Mouse (Mus musculus): ENCODE measurements around the gene Shb.

The Shb gene

GRCm38 (mm10) chr4:45532375-45532774, at the start of gene Shb:
TSS of gene Shb (minus strand) at chr4:45532470.
- DNase-seq (ENCODE audit: inconsistent ontology term) = peak; percentile 55

GRCm38 (mm10) chr4:45581095-45581494, 48.8 kb upstream of the Shb start:
- DNase-seq (ENCODE audit: inconsistent ontology term) = no peak

DNA sequence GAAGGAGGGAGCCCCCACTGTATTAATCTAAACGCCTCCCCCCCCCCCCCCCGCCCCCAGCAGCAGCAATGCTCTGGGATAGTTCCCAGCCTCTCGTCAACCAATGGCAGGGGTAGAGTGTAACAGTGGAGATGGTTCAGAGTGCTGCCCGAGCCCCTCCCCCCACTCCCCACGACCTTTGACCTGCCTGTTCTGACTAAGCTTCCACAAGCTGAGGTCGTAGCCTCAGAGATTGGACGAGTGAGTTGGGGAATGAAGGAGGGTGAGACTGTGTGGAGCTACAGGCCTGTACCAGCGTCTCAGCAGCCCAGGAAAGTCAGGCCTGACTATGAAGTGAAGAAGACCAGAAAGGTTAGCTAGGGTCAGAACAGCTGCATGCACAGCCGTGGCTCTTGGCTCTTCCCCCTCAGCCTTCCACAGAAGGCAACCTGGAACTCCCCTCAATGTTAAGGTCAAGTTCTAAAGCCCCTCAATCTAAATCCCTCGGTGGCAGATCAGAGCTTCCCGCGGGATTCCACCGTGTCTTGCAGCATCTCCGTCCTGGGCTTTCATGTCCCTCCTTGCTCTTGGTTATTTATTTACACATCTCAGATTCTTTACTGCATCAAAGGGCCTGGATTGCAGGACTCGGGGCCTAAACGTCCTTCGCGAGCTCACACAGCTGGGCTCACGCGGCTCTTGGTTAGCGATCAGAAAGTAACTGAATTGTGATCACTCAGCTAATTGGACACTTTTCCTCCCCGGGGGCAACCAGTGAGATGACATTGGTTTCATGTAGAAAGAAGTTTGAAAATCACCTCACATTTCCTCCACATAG, 46.5 kb upstream of the Shb start:
- peak; percentile 6 for DNase-seq (ENCODE audit: inconsistent ontology term)

DNA sequence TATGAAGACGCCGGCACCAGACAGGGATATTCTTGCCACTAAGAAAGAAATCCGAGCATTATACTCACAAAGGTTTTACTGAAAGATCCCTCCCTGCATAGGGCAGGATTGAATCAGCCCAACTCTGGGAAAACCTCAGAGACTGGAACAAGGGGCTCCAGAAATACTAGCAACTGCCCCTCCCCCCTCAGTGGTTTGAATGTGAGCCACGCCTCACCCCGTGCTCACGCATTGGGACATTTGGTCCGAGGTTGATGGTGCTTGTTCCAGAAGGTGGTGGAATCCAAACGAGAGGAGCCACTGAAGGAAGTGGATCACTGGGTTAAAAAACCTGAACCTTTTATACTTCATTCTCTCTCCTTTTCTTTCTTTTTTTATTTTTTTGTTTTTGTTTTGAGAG, 45.4 kb upstream of the Shb start:
- DNase-seq (ENCODE audit: inconsistent ontology term) = no peak

DNA sequence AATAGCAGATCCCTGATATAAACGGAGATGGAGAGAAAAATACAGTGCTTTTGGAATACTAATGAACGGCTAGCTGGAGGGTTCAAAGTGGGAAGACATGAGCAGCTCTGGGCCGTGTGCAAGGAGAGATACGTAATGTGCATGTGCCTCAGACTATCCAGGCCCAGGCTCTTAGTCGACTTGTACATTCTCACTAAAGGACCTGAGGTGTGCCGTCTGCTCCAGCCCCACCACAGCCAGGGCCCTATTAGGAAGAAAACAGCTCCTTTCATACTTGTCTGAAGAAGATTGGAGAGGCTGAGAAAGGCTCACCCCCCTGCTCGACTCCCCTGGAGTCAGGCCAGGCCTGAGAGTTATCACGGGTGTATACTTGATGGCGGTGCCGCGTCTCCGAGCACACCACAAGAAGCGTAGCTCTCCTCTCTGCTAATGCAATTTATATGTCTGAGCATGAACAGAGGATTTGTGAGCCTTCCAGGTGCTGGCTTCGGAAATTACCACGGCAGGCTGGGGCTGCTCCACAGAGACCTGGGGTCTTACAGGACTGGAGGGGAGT, 42.4 kb upstream of the Shb start:
- no peak for DNase-seq (ENCODE audit: inconsistent ontology term)

DNA sequence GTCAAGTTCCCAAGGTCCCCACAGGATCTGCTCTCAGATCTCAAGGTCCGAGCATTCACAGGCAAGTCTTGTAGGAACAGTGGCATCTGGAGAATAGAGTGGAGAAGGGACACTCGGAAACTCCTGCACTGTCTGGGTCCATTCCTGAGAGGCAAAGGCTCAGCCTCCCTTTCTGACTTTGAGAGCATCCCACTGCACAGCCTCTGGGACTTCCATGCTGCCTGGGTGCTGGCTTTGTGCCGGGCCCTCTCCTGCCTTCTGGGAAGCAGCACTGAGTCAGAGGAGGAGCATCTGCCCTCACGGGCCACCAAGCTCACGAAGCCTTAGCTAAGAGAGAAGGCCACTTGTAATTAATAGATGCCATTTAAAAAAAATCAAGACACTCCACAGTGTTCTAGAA, 37.3 kb upstream of the Shb start:
- DNase-seq (ENCODE audit: inconsistent ontology term) = peak; percentile 39

DNA sequence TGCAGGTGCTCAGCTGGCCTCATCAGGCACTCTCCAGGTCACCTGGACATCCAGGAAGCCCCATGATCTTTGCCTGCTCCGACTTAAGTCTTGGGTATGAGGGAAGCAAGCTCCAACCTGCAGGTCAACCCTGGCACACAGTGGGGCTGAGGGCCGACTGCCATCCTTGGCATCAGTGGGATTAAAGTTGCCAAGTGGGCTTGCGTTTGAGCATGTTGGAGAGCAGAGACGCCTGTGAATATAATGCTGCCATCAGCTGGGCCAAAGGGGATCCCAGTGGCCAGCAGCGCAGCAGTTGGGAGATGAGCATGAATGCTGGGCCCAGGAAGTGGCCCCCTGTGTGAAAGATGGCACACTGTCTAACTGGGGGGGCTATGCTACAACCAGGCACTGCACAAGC, 25.9 kb upstream of the Shb start:
- no peak for DNase-seq (ENCODE audit: inconsistent ontology term)

GRCm38 (mm10) chr4:45552571-45552970, 20.3 kb upstream of the Shb start:
- no peak for DNase-seq (ENCODE audit: inconsistent ontology term)

GRCm38 (mm10) chr4:45550970-45551369, 18.7 kb upstream of the Shb start:
- no peak for DNase-seq (ENCODE audit: inconsistent ontology term)

DNA sequence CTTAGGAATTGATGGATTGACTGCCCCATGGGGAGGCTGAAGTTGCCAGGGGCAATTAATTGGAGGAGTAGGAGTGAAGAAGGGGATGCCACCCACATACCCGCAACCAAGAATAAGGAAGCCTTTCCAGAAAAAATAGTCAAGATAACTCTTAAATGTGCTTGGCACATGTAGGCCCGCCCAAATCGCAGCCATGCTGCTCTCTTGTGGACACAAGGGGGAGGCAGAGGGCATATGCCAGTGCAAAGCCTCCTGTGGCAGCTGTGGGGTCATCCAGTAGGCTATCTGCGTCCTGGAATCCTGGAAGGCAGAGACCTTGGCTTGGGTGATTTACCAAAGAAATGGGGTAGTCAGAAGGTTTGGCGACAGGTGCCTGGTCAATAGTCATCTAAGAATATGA, 17.2 kb upstream of the Shb start:
- DNase-seq (ENCODE audit: inconsistent ontology term) = no peak

DNA sequence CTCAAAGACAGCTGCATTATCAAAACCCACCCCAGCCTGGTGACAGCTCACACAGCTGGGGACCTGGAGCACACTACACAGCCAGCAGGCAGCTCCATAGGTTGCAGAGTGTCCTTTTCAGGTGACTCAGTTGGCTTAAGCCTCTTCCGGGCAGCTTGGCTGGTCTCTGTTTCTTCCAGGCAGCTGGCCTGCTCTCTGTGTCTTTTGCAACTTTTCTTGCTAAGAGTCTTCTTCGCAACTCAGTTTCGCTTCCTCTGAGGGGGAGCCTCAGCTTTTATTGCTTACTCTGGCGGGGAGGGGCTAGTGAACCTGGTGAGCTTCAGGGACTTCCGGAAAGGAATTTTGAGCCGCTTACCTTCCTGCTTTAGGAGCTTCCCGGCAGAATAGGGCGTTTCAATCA, 13.6 kb upstream of the Shb start:
- DNase-seq (ENCODE audit: inconsistent ontology term) = no peak

GRCm38 (mm10) chr4:45543481-45544051, 11.3 kb upstream of the Shb start:
- DNase-seq (ENCODE audit: inconsistent ontology term) = no peak

DNA sequence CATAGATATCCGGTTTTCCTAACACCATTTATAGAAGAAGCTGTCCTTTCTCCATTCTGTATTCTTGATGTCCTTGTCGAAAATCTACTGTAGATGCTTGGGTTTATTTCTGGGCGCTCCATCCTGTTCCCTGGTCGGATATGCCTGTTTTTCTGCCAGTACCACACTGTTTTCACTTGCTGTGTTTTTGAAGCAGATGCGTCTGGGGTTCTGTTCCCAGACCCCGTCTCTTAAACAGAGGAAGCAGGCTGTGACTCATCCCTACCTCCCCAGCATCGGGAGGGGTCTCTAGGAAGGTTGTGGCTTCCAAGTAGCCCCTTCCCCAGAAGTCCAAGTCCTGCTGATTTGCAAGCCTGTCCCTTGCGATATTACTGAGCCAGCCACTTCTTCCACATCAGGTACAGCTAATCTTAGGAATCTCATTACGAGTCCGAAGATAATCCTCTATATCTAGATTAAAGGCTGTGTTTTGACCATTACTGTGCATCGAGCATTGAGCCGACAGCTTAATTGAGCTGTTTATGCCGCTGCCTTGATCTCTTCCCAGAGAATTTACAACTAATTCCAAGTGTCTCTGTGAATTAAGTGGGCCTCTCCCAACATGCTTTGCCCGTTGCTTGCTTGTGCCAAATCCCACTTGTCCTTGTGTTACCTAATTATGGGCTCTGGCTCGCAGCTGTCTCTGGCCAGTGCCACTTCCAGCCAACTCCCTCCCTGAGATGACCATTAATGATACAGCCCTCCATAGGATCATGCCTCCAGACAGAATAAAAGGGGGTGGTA, 8.1 kb upstream of the Shb start:
- DNase-seq (ENCODE audit: inconsistent ontology term) = peak; percentile 77

GRCm38 (mm10) chr4:45539187-45539586, 6.9 kb upstream of the Shb start:
- DNase-seq (ENCODE audit: inconsistent ontology term) = no peak

DNA sequence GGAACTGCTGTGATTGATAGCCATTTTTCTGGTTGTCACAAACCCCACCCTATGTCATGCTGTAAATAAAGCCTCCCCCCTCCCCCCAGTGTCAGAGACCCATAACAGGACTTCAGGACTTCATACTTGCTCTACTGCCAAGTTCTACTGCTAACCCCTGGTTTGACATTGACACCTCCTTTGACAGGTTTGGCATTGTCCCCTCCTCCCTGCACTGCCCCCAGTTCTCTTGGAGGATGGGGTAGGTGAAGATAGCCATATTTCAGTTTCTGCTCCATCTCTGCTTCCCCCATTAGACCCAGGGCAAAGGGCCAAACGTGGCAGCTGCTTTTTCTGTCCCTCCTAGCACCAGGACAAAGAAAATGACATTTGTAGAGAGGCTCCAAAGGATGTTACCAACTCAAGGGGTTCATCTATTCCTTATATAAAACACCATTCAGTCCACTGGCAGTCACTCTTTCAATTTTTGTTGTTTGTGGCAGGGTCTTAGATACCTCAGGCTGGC, 1.2 kb upstream of the Shb start:
- no peak for DNase-seq (ENCODE audit: inconsistent ontology term)

- peak; percentile 98 for DNase-seq (ENCODE audit: inconsistent ontology term)
These were observed 1.4 kb downstream of the Shb start for GRCm38 (mm10) chr4:45530662-45531542.

DNA sequence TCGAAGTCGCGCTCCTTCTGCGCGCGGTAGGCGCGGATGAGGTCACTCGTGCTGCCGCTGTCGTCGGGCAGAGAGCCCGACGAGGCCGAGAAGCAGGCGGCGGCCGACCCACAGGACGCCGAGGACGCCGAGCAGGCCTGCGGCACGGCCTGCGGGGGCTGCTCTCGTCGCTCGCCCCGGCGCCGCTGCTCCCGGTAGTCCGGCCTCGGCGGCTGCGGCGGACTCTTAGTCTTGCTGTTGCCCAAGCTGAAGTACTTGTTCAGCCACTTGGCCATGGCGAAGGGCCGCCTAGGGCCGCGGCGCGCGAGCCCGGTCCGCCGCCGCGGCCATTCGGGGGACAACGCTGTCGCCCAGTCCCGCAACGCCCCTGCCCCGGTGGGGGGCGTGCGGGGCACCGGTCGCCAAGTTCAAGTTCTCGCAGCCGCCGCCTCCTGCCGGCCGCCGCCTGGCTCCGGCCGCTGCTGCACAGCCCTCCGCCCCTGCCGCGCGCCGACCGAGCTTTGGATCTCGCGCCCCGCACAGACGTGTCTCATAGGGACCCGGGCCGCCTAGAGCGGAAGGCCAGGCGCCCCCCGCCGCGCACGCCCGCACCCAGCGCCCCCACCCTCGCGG, 2.2 kb downstream of the Shb start:
- DNase-seq (ENCODE audit: inconsistent ontology term) = peak; percentile 67

DNA sequence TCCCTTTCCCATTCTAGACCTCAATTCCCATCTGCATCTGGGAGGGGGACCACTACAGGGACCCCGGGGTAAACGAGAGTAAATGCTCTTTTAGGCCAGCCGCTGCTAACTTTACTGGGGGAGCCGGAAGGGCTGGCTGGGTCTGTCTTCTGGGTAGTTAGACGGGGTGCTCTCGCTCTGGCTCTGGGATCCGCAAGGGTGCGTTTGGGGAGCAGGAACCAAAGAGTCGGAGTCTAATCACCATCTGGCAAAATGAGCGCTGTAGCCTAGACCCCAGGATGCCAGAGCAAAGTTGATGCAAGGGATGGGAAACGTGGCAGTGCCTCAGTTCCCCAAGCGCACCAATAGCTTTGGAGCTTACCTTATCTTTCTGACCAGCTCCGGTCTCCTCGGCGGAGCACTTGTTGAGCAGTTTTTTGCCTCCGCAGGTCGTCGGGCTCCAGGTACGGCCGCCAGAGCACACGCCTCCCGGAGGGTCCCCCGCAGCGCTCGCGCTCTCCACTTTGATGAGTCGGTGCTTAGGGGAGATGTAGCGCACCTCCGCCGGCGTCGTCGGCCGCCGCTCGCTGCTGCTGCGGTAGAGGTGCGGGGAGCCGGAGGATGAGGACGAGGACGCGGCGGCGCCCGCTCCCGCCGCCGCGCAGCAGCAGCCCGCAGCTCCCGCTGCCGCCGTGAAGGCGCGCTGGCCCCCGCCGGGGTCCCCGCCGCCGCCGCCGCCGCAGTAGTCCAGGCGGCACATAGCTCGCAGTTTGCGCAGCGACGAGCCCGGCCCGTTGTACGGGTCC, 2.9 kb downstream of the Shb start:
- peak; percentile 41 for DNase-seq (ENCODE audit: inconsistent ontology term)

GRCm38 (mm10) chr4:45528355-45529198, 3.7 kb downstream of the Shb start:
- DNase-seq (ENCODE audit: inconsistent ontology term) = peak; percentile 42
